Mouse (Mus musculus): ENCODE measurements around the gene Tor3a. TPM values are rescaled to one million over a fixed set of nuclear protein-coding genes. Genes with fewer than 3 reads are reported as not detected.
A peak's percentile ranks its signal among the peaks of the same experiment; 100 is the strongest.

Tor3a gene
- polyA plus RNA-seq, 1 experiment, result 3.0 TPM

GRCm38 (mm10) chr1:156703444-156703843 lies 29.3 kb upstream of the Tor3a start:
- TF ChIP-seq CTCF (IDR thresholded peaks at IDR 0.05; ENCODE audit: borderline replicate concordance, extremely low read depth, insufficient read depth, insufficient read length) (no peak), POLR2A (IDR thresholded peaks at IDR 0.05; ENCODE audit: borderline replicate concordance, extremely low read depth, insufficient read depth, insufficient read length, poor library complexity, severe bottlenecking) (no peak)
- no peak for DNase-seq (ENCODE audit: low read depth)

DNA sequence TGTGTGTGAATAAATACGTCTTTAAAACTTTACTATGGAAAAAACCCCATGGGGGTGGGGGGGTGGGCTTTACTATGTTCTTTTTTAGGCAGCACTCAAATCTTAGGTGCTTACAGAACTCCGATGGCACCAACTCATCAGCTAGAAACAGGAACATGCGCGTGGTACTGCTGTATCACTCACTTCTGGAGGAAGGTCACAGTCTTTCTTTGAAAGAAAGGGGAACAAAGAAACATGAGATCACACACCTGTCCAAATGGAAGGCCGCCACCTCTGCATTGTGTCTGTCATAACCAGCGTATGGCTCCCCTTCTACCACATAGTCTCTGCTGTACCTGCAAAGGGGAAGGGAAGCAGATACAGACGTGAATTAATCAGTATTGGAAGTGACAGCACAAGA lies 28.0 kb upstream of the Tor3a start:
- no peak for TF ChIP-seq POLR2A (IDR thresholded peaks at IDR 0.05; ENCODE audit: borderline replicate concordance, extremely low read depth, insufficient read depth, insufficient read length, poor library complexity, severe bottlenecking)
- no peak for TF ChIP-seq CTCF (IDR thresholded peaks at IDR 0.05; ENCODE audit: borderline replicate concordance, extremely low read depth, insufficient read depth, insufficient read length)
- DNase-seq (ENCODE audit: low read depth), result no peak

DNA sequence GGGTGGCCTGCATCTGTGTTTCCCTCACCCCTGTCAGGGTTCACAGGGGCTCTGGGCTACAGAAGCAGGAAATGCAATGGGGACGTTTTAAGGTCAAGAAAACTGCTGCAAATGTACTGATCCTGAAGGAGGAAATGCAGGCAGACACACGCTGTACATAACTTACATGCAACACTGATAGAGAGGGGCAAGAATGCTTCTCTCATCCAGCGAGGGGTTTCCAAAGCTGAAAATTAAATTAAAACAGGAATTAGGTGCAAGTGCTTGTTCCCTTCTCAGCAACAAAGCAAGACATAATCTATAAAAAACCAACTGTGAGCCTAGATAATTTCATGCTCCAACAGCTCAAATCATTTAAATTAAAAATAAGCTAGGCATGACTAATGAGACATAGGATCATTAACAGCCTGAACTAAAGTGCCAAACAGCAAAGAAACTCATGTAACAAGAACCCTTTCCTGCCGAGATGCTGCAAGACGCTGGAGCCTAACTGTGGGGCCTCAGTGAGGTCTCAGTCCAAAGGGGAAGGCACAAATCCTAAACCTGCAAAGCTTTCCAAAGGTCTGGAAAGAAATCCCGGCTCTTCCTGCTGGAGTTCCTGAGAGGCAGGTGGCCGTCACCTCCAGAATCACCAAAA lies 12.0 kb upstream of the Tor3a start:
- no peak for TF ChIP-seq POLR2A (IDR thresholded peaks at IDR 0.05; ENCODE audit: borderline replicate concordance, extremely low read depth, insufficient read depth, insufficient read length, poor library complexity, severe bottlenecking)
- no peak for TF ChIP-seq CTCF (IDR thresholded peaks at IDR 0.05; ENCODE audit: borderline replicate concordance, extremely low read depth, insufficient read depth, insufficient read length)

GRCm38 (mm10) chr1:156679599-156679998 lies 5.4 kb upstream of the Tor3a start:
- TF ChIP-seq POLR2A (IDR thresholded peaks at IDR 0.05; ENCODE audit: borderline replicate concordance, extremely low read depth, insufficient read depth, insufficient read length, poor library complexity, severe bottlenecking) (no peak), CTCF (IDR thresholded peaks at IDR 0.05; ENCODE audit: borderline replicate concordance, extremely low read depth, insufficient read depth, insufficient read length) (no peak)

More for the DNA sequence above, 12.0 kb upstream of the Tor3a start:
- DNase-seq (ENCODE audit: low read depth), result no peak

DNA sequence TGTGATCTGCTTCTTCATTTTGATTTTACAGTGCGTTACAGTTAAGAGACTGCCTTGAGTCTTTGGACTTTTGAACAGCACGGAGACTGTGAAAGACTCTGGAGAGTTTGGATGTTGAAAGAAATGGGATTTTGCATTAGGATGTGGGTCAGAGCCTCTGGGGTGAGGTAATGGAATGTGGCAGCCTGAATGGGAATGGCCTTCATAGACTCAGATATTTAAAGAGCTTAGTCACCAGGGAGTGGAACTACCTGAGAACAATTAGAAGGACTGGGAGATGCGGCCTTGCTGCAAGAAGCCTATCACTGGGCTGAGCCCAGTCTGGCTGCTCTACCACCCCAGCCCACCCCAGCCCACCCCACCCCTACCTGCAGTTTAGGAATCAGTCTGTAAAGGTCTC lies 3.1 kb upstream of the Tor3a start:
- no peak for TF ChIP-seq CTCF (IDR thresholded peaks at IDR 0.05; ENCODE audit: borderline replicate concordance, extremely low read depth, insufficient read depth, insufficient read length)
- no peak for TF ChIP-seq POLR2A (IDR thresholded peaks at IDR 0.05; ENCODE audit: borderline replicate concordance, extremely low read depth, insufficient read depth, insufficient read length, poor library complexity, severe bottlenecking)
- DNase-seq (ENCODE audit: low read depth), result no peak

More at GRCm38 (mm10) chr1:156679599-156679998, 5.4 kb upstream of the Tor3a start:
- DNase-seq (ENCODE audit: low read depth), result no peak

- DNase-seq (ENCODE audit: low read depth), result no peak
- TF ChIP-seq POLR2A (IDR thresholded peaks at IDR 0.05; ENCODE audit: borderline replicate concordance, extremely low read depth, insufficient read depth, insufficient read length, poor library complexity, severe bottlenecking), result no peak
- no peak for TF ChIP-seq CTCF (IDR thresholded peaks at IDR 0.05; ENCODE audit: borderline replicate concordance, extremely low read depth, insufficient read depth, insufficient read length)
Observed at GRCm38 (mm10) chr1:156676596-156676995, 2.4 kb upstream of the Tor3a start.

DNA sequence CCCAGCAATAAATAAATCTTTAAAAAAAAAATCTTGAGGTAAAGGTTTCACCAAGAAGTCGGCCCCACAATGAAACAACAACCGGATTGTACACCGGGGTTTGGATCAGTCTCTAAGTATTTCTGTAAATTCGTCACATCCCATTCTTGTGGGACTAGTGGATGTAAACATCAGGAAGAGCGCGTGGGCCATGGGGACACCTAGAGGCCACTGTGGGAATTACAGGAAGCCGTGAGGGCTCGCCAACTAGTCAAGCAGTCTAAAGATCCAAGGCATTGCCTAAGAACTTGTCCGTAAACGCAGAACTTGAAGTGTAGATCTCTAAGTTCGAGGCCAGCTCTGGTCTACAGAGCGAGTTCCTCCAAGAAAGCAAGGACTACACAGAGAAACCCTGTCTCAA lies 2.0 kb upstream of the Tor3a start:
- peak; percentile 73 for DNase-seq (ENCODE audit: low read depth)

GRCm38 (mm10) chr1:156673476-156674194 lies 521 bp downstream of the Tor3a start:
- TF ChIP-seq POLR2A (IDR thresholded peaks at IDR 0.05; ENCODE audit: borderline replicate concordance, extremely low read depth, insufficient read depth, insufficient read length, poor library complexity, severe bottlenecking) (no peak), CTCF (IDR thresholded peaks at IDR 0.05; ENCODE audit: borderline replicate concordance, extremely low read depth, insufficient read depth, insufficient read length) (no peak)
- peak; percentile 46 for DNase-seq (ENCODE audit: low read depth)

More for the DNA sequence above, 2.0 kb upstream of the Tor3a start:
- TF ChIP-seq CTCF (IDR thresholded peaks at IDR 0.05; ENCODE audit: borderline replicate concordance, extremely low read depth, insufficient read depth, insufficient read length) (peak; percentile 82), POLR2A (IDR thresholded peaks at IDR 0.05; ENCODE audit: borderline replicate concordance, extremely low read depth, insufficient read depth, insufficient read length, poor library complexity, severe bottlenecking) (no peak)

- TF ChIP-seq POLR2A (IDR thresholded peaks at IDR 0.05; ENCODE audit: borderline replicate concordance, extremely low read depth, insufficient read depth, insufficient read length, poor library complexity, severe bottlenecking) (no peak), CTCF (IDR thresholded peaks at IDR 0.05; ENCODE audit: borderline replicate concordance, extremely low read depth, insufficient read depth, insufficient read length) (no peak)
- peak; percentile 40 for DNase-seq (ENCODE audit: low read depth)
Observed at GRCm38 (mm10) chr1:156672720-156673475, 1.3 kb downstream of the Tor3a start.

DNA sequence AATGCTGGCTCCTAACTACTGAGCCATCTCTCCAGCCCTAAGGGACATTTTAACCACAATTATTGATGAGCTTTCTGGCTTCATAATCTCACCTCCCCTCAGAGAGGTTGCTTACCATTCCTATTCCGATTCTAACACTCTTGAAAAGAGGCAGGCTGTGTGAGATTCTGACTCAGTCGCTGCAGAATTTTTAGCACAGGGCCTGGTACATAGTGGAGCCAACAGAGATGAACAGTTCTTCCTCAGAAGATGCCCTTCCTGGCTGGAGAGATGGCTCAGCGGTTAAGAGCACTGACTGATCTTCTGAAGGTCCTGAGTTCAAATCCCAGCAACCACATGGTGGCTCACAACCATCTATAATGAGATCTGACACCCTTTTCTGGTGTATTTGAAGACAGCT lies 2.2 kb downstream of the Tor3a start:
- no peak for DNase-seq (ENCODE audit: low read depth)
- TF ChIP-seq POLR2A (IDR thresholded peaks at IDR 0.05; ENCODE audit: borderline replicate concordance, extremely low read depth, insufficient read depth, insufficient read length, poor library complexity, severe bottlenecking) (no peak), CTCF (IDR thresholded peaks at IDR 0.05; ENCODE audit: borderline replicate concordance, extremely low read depth, insufficient read depth, insufficient read length) (no peak)

Data from brain, embryonic 14.5 days (tissue).